Mouse (Mus musculus) right cerebral cortex, postnatal 14 days (tissue): ENCODE measurements around the gene AA467197.

Experiments used
- DNase-seq: peaks from one replicate; pipeline ENCODE4 v3.0.0; 2022

AA467197 gene

GRCm38 (mm10) chr2:122638673-122639072, 1.9 kb downstream of the AA467197 start:
- DNase-seq = no peak

- no peak for DNase-seq
Observed at GRCm38 (mm10) chr2:122652096-122653084, 15.6 kb downstream of the AA467197 start.

- no peak for DNase-seq
Observed at GRCm38 (mm10) chr2:122656052-122656451, 19.3 kb downstream of the AA467197 start.

GRCm38 (mm10) chr2:122656767-122657166, 20.0 kb downstream of the AA467197 start:
- no peak for DNase-seq

- no peak for DNase-seq
Observed at GRCm38 (mm10) chr2:122657707-122658524, 21.1 kb downstream of the AA467197 start.

GRCm38 (mm10) chr2:122659825-122660224, 23.0 kb downstream of the AA467197 start:
- no peak for DNase-seq

- DNase-seq = no peak
Observed at GRCm38 (mm10) chr2:122665253-122665972, 28.6 kb downstream of the AA467197 start.

- peak; percentile 31 for DNase-seq
Observed at GRCm38 (mm10) chr2:122665973-122666875, 29.4 kb downstream of the AA467197 start.

- DNase-seq = peak; percentile 45
Observed at GRCm38 (mm10) chr2:122667856-122668255, 31.1 kb downstream of the AA467197 start.

- no peak for DNase-seq
Observed at GRCm38 (mm10) chr2:122671714-122672113, 34.9 kb downstream of the AA467197 start.

- DNase-seq = no peak
Observed at GRCm38 (mm10) chr2:122672841-122673240, 36.1 kb downstream of the AA467197 start.

GRCm38 (mm10) chr2:122675126-122675525, 38.3 kb downstream of the AA467197 start:
- no peak for DNase-seq

GRCm38 (mm10) chr2:122681379-122682137, 44.8 kb downstream of the AA467197 start:
- DNase-seq = no peak

GRCm38 (mm10) chr2:122682520-122682919, 45.7 kb downstream of the AA467197 start:
- DNase-seq = no peak

- no peak for DNase-seq
Observed at GRCm38 (mm10) chr2:122683641-122684040, 46.9 kb downstream of the AA467197 start.

- no peak for DNase-seq
Observed at GRCm38 (mm10) chr2:122686665-122687064, 49.9 kb downstream of the AA467197 start.
